Mouse (Mus musculus) forebrain, postnatal 0 days (tissue): Measurements from ENCODE around the gene Gm21304. TPM values are rescaled to one million over a fixed set of nuclear protein-coding genes. Genes with fewer than 3 reads are reported as not detected.

Source experiments
- ATAC-seq: fragments of 200-750 bp; cut with Nextera tagmentation; 2 replicates; pipeline ENCODE4 v1.8.0; 2017; ENCODE audit warnings: mild to moderate bottlenecking, moderate library complexity
- DNase-seq: peaks from one replicate; pipeline ENCODE4 v3.0.0-alpha.2; 2015
- H3K27ac ChIP-seq: fragments of 300-500 bp; sonication (generic); 2 replicates; pipeline ENCODE4 v1.5.1; 2014; ENCODE audit warnings: low read depth, mild to moderate bottlenecking, antibody characterized with exemption, low read length, moderate library complexity, mixed read lengths
- H3K27me3 ChIP-seq: fragments of 300-500 bp; sonication (generic); 2 replicates; pipeline ENCODE4 v1.6.1; 2014; ENCODE audit warnings: mild to moderate bottlenecking, low read length, mixed read lengths; ENCODE audit not compliant: insufficient read depth
- H3K36me3 ChIP-seq: fragments of 300-500 bp; sonication (generic); 2 replicates; pipeline ENCODE4 v1.6.1; 2014; ENCODE audit warnings: mild to moderate bottlenecking, moderate library complexity; ENCODE audit not compliant: insufficient read depth
- H3K4me1 ChIP-seq: fragments of 300-500 bp; sonication (generic); 2 replicates; pipeline ENCODE4 v1.6.1; 2014; ENCODE audit warnings: antibody characterized with exemption; ENCODE audit not compliant: insufficient read depth
- H3K4me2 ChIP-seq: fragments of 300-500 bp; sonication (generic); 2 replicates; pipeline ENCODE4 v1.6.1; 2014; ENCODE audit warnings: low read depth, mild to moderate bottlenecking, moderate library complexity
- H3K4me3 ChIP-seq: fragments of 300-500 bp; sonication (generic); 2 replicates; pipeline ENCODE4 v1.5.1; 2014; ENCODE audit warnings: low read depth, low read length, mixed read lengths
- H3K9ac ChIP-seq: fragments of 300-500 bp; sonication (generic); 2 replicates; pipeline ENCODE4 v1.6.1; 2014; ENCODE audit warnings: mild to moderate bottlenecking
- H3K9me3 ChIP-seq: fragments of 300-500 bp; sonication (generic); 2 replicates; pipeline ENCODE4 v1.6.1; 2016; ENCODE audit warnings: low read length
- CTCF ChIP-seq: sonication (generic); IDR thresholded peaks from 2 replicates; pipeline ENCODE4 v1.5.1; 2016; ENCODE audit warnings: antibody characterized with exemption, control low read depth, low read depth
- WGBS: fragments of 180-500 bp; shearing (Covaris S2); extraction: QIAGEN DNeasy Blood & Tissue Kit; methylation state at CpG from one replicate; pipeline ENCODE4 v1.1.7; 2014; 5-methylcytosine and 5-hydroxymethylcytosine counted together
- polyA plus RNA-seq: library from polyadenylated mRNA; unstranded; fragments of >200 nt; fragmentation: Nextera tagmentation; extraction: Ambion mirVana; gene quantifications from 2 replicates; pipeline ENCODE4 v1.2.1, GENCODE M21; 2015
- total RNA-seq: library from RNA; depleted of rRNA; stranded (reverse); fragments of >200 nt; gene quantifications from 2 replicates; pipeline ENCODE4 v1.2.3, GENCODE M21; 2014; rRNA removed

Gm21304 gene
- total and polyA plus RNA-seq, 2 experiments from 2014 or later, result not detected

DNA sequence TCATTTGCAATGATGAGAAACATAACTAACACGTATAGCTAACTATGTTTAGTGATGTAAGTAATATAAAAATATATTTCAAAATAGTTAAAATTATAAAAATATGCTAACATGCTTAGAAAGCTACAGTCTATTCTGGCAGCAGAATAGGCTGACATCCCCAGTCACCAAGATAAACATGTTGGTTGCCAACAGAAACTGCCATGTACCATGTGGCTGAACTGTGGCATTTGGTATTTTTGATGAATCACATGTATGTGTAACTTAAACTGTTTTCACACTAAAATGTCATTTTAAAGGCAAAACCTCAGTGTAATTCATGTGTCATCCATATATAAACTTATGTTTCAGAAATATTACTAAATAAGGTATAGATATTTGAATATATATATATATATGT is 41.3 kb downstream of the Gm21304 start:
- no peaks in the 10 kb centered on the region for H3K4me1 ChIP-seq
- no peak overlapping the region for H3K4me3 ChIP-seq
- ATAC-seq, result peak; percentile 82; the same call in 1 of the 2 replicates
- no peak overlapping the region for H3K4me2 ChIP-seq
- no peak overlapping the region for H3K27ac ChIP-seq
- no peak overlapping the region for H3K9ac ChIP-seq
- no peaks in the 10 kb centered on the region for H3K9me3 ChIP-seq
- H3K36me3 ChIP-seq, result no peaks in the 10 kb centered on the region
- WGBS, result 67% methylated on average over 1 of the region's 1 CpGs
- no peak for TF ChIP-seq CTCF
- peak; percentile 43 for DNase-seq
- H3K27me3 ChIP-seq, result no peaks in the 10 kb centered on the region

- Histone ChIP-seq H3K36me3 (no peaks in the 10 kb centered on the region), H3K4me1 (no peaks in the 10 kb centered on the region), H3K27me3 (no peaks in the 10 kb centered on the region), H3K4me2 (no peak overlapping the region), H3K9me3 (no peaks in the 10 kb centered on the region), H3K9ac (no peak overlapping the region), H3K27ac (no peak overlapping the region), H3K4me3 (no peak overlapping the region)
- WGBS, result 49% methylated on average over 3 of the region's 3 CpGs
- no peak for TF ChIP-seq CTCF
- peak; percentile 75 for ATAC-seq
- peak; percentile 57 for DNase-seq
Measured at GRCm38 (mm10) chr10:104210268-104210990, 42.1 kb downstream of the Gm21304 start.

DNA sequence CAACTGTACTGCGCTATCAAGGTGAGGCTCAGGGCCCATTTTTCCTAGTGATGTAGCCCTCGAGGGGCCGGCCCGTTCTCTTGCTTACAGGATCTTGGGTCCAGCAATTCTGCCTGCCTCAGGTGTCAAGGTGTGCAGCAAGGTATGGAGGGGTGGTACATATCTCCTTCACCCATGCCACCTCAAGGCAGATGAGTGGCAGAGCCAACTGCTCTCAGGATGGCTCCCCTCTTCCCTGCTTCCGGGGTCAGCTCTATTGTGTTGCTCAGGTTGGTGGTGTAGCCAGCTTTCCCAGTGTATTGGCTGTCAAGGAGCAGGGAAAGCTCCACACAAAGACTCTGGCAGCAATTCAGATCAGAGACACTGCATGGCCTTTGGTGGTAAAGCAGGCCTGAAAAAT is 46.2 kb downstream of the Gm21304 start:
- WGBS, result 86% methylated on average over 5 of the region's 5 CpGs
- no peaks in the 10 kb centered on the region for H3K4me1 ChIP-seq
- TF ChIP-seq CTCF, result no peak
- DNase-seq (no peak), ATAC-seq (no peak)
- no peaks in the 10 kb centered on the region for H3K9me3 ChIP-seq
- no peak overlapping the region for H3K27ac ChIP-seq
- no peaks in the 10 kb centered on the region for H3K27me3 ChIP-seq
- H3K9ac ChIP-seq, result no peak overlapping the region
- no peak overlapping the region for H3K4me2 ChIP-seq
- H3K4me3 ChIP-seq, result no peak overlapping the region
- no peaks in the 10 kb centered on the region for H3K36me3 ChIP-seq

Other genes starting within 250 kb of the Gm21304 start
- not detected in 2 replicates for gene Gm21293, start 25.5 kb upstream of the Gm21304 start, total RNA-seq
- not detected in 2 replicates for gene Gm21293, start 25.5 kb upstream of the Gm21304 start, polyA plus RNA-seq
- gene Gm6763, start 17.0 kb upstream of the Gm21304 start, total RNA-seq, result not detected in 2 replicates
- not detected in 2 replicates for gene Gm6763, start 17.0 kb upstream of the Gm21304 start, polyA plus RNA-seq
- not detected in 2 replicates for gene Gm8764, start 8.5 kb upstream of the Gm21304 start, total RNA-seq
- not detected in 2 replicates for gene Gm8764, start 8.5 kb upstream of the Gm21304 start, polyA plus RNA-seq
- not detected in 2 replicates for gene Gm21312, start 8.5 kb downstream of the Gm21304 start, total RNA-seq
- not detected in 2 replicates for gene Gm21312, start 8.5 kb downstream of the Gm21304 start, polyA plus RNA-seq
- not detected in 2 replicates for gene Gm20765, start 17.0 kb downstream of the Gm21304 start, total RNA-seq
- gene Gm20765, start 17.0 kb downstream of the Gm21304 start, polyA plus RNA-seq, result not detected in 2 replicates
- not detected in 2 replicates for gene Gm4340, start 25.5 kb downstream of the Gm21304 start, total RNA-seq
- not detected in 2 replicates for gene Gm4340, start 25.5 kb downstream of the Gm21304 start, polyA plus RNA-seq